Mouse (Mus musculus): ENCODE results near the gene Rapgef1.
"Not testable (repeated sequence)": the region's sequence is repeated elsewhere in the genome, so short reads cannot be mapped to it uniquely, and the experiment has no call there.

Gene Rapgef1

GRCm38 (mm10) chr2:29706726-29707620 is 87.5 kb downstream of the Rapgef1 start:
- DNase-seq, result peak; percentile 68

DNA sequence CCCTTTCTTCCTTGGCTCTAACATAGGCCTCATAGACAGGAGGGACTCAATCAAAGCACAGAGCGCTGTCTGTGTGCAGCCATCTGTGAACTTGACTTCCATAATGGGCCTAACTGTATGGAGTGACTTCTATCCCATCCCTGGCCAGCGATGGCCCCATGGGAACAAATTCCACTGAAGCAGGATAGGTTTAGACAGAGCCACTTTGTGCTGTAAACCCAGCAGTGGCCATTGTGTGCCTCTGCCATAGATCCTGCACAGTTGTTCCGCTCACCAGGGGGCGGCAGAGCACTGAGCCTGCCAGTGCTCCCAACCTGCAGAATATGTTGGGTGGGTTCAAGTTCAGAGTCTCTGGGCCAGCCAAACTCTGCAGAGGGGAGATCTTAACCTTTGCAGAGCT is 88.2 kb downstream of the Rapgef1 start:
- peak; percentile 41 for DNase-seq

DNA sequence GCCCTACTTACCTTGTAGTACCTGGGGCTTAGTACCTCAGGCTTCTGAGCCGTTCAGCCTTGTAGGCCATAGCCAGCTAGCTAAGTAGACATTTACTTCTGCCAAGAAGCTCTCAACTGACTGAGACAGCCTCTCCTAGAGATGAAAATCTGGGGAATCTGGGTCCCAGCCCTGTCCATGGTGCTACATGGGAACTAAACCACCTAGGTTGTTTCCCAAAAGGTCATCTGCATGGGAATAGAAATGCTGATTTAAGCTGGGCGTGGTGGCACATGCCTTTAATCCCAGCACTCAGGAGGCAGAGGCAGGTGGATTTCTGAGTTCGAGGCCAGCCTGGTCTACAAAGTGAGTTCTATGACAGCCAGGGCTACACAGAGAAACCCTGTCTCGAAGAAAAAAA is 88.7 kb downstream of the Rapgef1 start:
- not testable (repeated sequence) for DNase-seq

DNA sequence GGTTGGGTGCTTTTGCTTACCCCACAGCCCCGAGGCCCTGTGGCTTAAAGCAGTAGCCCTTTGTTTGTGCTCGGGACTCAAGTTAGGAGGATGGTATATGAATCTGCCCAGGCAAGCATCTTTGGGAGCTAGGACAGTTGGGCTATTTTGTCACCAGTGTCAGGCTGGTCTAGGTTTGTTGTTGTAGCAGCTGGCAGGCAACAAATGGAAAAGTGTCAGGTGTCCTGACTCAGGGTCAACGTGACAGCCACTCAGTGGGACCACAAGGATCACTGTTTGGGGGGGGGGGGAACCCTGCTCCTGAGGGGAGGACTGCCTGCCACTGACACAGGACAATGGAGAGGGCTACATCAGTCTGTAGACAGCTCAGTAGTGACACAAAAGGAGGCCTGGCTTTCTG is 91.5 kb downstream of the Rapgef1 start:
- no peak for DNase-seq

GRCm38 (mm10) chr2:29711877-29712276 is 92.4 kb downstream of the Rapgef1 start:
- DNase-seq, result no peak

DNA sequence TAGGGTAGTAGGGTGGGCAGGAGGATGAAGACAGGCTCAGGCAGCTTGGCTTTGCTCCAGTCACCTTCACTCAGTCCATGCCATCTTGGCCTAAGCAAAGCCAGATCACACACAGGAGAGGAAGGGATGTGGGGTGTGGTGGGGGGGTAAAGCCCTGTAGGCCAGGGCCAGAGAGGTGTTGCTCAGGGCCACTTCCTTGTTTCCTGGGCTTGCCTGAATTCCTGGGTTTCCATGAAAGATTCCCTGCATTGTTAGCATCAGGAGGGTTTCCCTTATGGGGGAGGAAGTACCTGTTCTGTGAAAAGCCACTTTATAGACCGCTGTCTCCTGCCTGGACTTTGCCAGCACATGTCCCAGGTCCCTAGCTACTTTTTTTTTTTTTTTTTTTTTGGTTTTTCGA is 94.0 kb downstream of the Rapgef1 start:
- DNase-seq, result no peak

DNA sequence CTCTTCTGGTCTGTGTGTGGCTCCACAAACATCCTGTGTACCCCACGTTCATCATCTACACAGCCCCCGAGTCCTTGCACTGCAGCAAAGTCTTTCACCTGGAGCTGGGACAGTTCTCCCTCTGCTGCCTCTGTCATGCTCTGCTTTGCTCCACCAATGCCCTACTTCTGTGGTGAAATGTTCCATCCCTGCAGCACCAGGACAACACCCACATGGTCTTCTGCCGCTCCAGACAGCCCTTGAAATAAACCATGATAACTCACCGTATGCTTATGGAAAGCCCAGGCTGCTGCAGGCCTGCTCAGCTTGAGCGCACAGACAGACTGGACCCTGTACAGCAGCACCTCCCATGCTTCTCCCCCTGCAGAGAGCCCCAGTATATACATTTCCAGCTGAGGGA is 94.6 kb downstream of the Rapgef1 start:
- DNase-seq, result no peak

DNA sequence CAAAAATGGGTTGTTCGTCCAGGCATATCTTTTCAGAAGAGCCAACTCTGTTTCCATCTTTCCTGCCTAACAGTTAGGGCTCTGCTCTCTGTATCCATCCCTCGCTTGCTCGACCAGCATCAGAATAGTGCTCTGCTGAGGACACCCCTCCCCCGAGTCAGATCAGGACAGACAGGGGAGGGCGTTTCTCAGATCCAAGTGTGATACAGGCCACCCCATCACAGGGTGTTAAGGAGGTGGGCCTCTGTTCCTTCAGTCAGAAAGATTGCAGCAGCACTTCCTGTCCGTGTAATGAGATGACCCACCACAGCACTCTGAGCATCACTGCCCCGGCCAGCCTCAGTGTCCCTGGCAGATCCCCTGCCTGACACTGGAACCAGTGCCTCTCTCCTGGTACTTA is 96.6 kb downstream of the Rapgef1 start:
- no peak for DNase-seq

- DNase-seq, result no peak
Measured at GRCm38 (mm10) chr2:29716691-29717090, 97.2 kb downstream of the Rapgef1 start.

DNA sequence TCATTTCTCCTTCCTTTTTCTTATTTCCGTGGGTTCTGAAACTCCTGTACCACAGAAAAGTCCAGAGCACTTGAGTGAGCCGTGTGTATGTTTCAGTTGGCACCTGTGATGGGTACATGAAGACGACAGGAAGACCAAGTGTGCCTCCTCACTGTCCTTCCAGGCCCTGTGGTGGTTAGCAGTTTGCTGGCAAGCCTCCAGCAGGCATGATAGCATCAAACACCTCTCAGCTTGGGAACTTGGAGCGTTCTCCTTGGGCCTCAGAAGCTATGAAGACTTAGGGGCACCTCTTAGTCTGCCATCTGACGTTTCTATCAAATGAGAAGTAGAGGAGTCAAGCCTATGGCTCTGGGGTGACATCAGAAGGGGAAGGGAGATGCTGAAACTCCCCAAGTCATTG is 99.1 kb downstream of the Rapgef1 start:
- DNase-seq, result no peak

- no peak for DNase-seq
Measured at GRCm38 (mm10) chr2:29723132-29723531, 103.6 kb downstream of the Rapgef1 start.

DNA sequence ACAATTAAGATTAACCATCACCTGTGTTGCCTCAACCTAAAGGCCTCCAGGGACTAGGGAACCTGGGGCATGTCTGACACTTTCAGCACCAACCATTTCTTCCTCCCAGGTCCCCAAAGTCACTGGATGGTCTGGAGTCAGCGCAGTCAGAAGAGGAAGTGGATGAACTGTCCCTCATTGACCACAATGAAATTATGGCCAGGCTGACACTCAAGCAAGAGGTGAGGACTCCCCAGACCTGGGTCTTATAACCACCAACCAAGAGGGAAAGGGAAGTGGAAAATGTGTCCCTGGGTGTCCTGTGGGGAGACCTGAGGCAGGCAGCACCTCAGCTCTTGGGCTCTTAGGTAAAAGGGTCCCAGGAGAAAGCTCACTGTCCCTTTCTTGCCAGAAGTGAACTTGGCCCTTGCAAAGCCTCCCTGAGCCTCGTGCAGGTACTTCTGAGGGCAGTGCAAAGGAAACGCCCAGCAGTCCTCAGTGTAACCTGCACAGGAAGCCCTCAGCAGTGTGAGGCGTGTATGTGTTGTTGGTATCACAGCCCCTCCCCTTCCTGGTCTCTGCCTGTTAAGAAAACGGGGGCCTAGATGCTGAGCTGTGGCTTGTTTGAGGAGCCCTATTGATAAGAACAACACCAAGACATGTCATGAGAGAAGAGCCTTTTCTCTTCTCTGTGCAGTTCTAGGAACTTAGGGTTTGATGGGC is 105.3 kb downstream of the Rapgef1 start:
- DNase-seq, result no peak

- no peak for DNase-seq
Measured at GRCm38 (mm10) chr2:29729500-29729899, 110.0 kb downstream of the Rapgef1 start.

- DNase-seq, result peak; percentile 45
Measured at GRCm38 (mm10) chr2:29731545-29731944, 112.0 kb downstream of the Rapgef1 start.

DNA sequence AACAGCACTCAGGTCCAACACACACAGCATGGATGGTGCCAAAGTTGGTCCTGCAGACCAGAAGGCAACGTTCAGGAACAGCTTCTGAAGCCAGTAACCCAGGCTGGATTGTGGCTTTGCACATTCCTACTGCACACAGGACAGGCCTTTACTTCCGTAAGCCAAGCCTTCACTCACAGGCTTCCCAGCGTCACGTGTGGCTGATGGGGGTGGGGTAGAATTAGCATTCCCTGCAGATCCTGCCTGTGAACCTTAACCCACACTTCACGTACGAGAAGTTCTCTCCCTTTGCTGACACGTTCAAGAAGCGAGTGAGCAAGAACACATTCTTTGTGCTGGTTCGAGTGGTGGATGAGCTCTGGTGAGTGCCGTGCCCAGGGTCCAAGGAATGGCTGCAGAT is 113.0 kb downstream of the Rapgef1 start:
- no peak for DNase-seq

DNA sequence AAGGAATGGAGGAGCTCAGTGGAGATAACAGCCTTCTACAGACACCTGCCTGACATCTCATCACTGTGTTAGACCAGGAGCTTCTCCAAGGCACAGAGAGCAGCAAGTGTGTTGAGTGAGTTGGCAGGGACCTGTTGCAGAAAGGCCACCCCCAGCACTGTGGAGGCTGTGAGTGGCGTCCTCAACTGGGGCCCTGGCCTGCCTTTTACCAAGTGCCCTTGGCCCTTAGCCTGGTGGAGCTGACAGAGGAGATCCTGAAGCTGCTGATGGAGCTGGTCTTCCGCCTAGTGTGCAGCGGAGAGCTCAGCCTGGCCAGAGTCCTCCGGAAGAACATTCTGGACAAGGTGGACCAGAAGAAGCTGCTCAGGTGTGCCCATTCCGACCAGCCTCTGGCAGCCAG is 113.8 kb downstream of the Rapgef1 start:
- no peak for DNase-seq

- no peak for DNase-seq
Measured at GRCm38 (mm10) chr2:29735708-29736107, 116.2 kb downstream of the Rapgef1 start.

- no peak for DNase-seq
Measured at GRCm38 (mm10) chr2:29737209-29737925, 117.8 kb downstream of the Rapgef1 start.

DNA sequence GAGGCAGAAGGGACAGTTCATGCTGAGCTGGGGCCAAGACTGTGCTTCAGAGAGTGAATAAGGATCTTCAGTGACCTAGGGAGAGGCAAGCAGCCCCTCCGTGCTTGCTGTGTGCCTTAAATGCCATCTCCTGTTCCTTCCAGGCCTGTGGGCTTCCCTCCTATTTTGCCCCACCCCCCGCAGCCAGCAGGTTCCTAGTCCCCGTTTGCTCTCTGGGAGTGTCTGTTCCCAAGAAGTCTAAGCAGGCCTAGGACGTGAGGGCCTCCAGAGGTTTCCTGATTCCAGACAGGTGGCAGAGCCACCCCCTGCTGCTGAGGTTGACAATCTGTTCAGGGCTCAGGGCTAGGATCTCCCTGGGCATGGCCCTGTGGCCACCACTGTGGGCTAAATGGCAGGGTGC is 119.3 kb downstream of the Rapgef1 start:
- DNase-seq, result no peak

DNA sequence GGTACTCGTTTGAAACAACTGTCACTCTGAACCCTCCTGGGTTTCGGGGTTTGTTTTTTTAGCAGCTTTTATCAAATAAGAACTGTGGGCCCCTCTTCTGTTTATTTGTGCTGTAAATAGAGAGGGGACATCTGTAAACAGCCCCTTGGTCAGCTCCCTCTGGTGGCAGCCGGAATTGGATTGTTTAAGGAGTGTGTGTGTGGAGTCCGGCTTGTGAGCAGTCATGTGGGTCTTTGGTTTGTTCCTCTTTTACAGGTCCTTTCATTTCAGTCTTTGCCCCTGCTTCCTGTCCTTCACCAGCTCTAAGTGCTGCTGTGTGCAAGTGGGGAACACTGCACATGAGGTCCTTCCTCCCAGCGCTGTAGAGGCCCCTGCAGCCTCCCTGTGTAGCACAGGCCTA is 119.8 kb downstream of the Rapgef1 start:
- no peak for DNase-seq

DNA sequence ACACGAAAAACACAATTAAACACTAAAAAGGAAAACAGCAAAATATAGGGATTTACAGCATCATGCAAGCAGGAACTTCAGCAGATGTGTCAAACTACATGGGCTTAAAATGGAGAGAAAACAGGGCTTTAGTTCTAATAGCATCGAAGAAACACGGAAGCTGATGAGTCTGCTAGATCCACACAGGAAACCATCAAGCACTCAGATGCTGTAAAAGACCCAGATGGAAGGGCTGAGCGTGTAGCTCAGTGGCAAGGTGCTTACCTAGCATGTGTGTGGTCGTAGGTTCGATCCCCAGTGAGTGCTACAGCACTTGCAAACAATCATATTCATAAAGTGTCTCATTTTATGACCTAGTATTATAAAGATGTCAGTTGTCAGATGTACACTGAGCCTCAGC is 121.7 kb downstream of the Rapgef1 start:
- DNase-seq, result no peak

DNA sequence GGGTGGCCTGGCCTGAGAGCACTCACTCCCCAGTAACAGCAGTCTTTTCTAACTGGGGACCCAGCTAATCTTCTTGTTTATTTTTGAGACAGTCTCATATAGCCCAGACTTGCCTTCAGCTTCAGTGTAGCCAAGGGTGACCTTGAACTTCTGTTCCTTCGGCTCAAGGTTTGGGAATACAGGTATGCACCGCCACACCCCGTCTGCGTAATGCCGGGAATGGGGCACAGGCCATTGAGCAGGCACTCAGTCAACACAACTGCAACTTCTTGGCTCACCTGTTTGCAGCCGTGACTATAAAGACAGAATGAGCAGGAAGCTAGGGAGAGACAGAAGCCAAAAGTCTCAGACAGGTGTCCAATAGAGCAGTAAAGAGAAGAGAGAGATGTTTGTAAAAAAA is 124.7 kb downstream of the Rapgef1 start:
- no peak for DNase-seq

GRCm38 (mm10) chr2:29747188-29747782 is 127.8 kb downstream of the Rapgef1 start:
- DNase-seq, result no peak

All from cerebellum, adult 11 months (tissue).